8 mouse cellular contexts compared by ENCODE assay signal in the genomic region with DNA sequence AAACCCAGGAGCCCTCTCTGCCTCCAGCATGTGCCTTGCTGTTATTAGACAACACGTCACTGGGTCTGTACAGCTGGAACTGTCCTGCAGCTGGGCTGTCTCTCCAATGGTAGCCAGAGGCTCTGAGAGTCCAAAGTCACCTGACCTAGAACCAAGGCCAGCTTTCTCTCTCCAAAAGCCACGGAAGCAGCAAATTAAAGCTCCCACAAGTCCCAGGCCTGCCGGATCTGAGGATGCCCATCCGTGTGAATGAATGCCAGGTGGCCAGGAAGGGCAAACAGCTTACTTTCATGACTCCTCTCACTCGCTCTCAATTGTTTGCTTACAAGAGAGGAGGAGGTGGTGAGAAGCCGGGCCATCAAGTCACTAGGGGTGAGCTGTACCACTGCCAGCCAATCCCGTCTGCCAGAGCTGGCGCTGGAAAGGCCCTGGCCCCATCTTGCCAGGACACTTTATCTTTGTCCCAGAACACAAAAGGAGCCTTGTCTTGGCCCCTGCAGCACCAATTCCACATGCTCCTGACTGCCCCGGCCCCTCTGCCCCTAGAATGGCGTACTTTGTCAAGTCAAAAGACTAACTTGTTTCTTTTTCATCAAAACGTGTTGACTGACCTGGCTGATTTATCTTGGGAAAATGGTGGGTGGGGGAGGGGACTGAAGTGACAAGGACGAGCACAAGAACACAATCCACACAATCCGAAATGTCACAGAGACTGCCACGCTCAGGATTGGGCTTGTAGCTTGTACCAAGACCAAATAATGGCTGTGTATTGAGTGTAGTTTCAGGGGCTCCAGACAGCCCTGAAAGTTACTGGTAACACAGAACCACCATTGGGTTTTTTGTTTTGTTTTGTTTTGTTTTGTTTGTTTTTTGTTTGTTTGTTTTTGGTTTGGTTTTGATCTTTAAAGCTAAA. TPM values are rescaled to one million over a fixed set of nuclear protein-coding genes. Genes with fewer than 3 reads are reported as not detected.
DNase-seq lines count a peak whose midpoint lies in the region; ATAC-seq and TF ChIP-seq lines count a peak whose summit lies in the region.

No protein-coding gene starts in this region.

- H3K27ac ChIP-seq in intestine, embryonic 15.5 days = 0 out of 2 replicates have a peak overlapping the region, but pooled peaks have one; percentile 17
- H3K27ac ChIP-seq in olfactory bulb, adult 2 months (ENCODE audit: insufficient read depth, low read depth, low read length) = peak overlapping the region; percentile 45

- H3K4me3 ChIP-seq in intestine, embryonic 15.5 days (replicated peaks) = no peak overlapping the region
- no peak overlapping the region for H3K4me3 ChIP-seq in olfactory bulb, adult 2 months (ENCODE audit: insufficient read depth, low read depth, low read length)

- TF ChIP-seq POLR2A in olfactory bulb, adult 2 months (IDR thresholded peaks at IDR 0.05; ENCODE audit: insufficient read depth, low read depth, low read length) = no peak

- H3K9ac ChIP-seq in intestine, embryonic 15.5 days = no peak overlapping the region

- no peak for TF ChIP-seq CTCF in olfactory bulb, adult 2 months (IDR thresholded peaks at IDR 0.05; ENCODE audit: insufficient read depth, low read depth, low read length)

- WGBS in intestine, embryonic 15.5 days = 36% methylated on average over 14 of the region's 14 CpGs
- WGBS in olfactory bulb, adult 2 months = 62% methylated on average over 14 of the region's 14 CpGs

- H3K36me3 ChIP-seq in intestine, embryonic 15.5 days = no peaks in the 10 kb centered on the region

- ATAC-seq in intestine, embryonic 15.5 days = peak; percentile 82
- ATAC-seq in megakaryocyte progenitor cell, adult 5-6 weeks (replicated peaks; ENCODE audit: poor library complexity) = no peak

- H3K4me1 ChIP-seq in intestine, embryonic 15.5 days (replicated peaks) = peaks cover 6% of the 10 kb centered on the region; the same call in 1 of the 2 replicates
- H3K4me1 ChIP-seq in olfactory bulb, adult 2 months (ENCODE audit: control insufficient read depth, insufficient read depth, low read length) = peaks cover 9% of the 10 kb centered on the region

- peak; percentile 59 for DNase-seq in adrenal gland, adult 2 months
- DNase-seq in adrenal gland, adult 8-10 months = no peak
- DNase-seq in lung, postnatal 14 days = peak; percentile 27
- no peak for DNase-seq in lung, adult 18-20 months
- DNase-seq in gastrocnemius, postnatal 14 days = peak; percentile 28

- intact Hi-C loops in gastrocnemius, postnatal 14 days (cut with DNase I; ENCODE audit: low total_unique reads) = no loop called here

- no peaks in the 10 kb centered on the region for H3K27me3 ChIP-seq in intestine, embryonic 15.5 days (replicated peaks)

- no peaks in the 10 kb centered on the region for H3K9me3 ChIP-seq in intestine, embryonic 15.5 days

- H3K4me2 ChIP-seq in intestine, embryonic 15.5 days (replicated peaks) = no peak overlapping the region

RNA-seq across cellular contexts. Expression of gene F830045P16Rik, which starts 6.8 kb away (rescaled TPM):
- total RNA-seq in adrenal gland, adult 2 months (2021) = not detected
- polyA plus RNA-seq in adrenal gland, adult 2 months (2012; rRNA removed) = 0.04 TPM in 1 of 2 replicates, not detected in the other
- total RNA-seq in adrenal gland, adult 8-10 months (2022) = not detected
- not detected for total RNA-seq in gastrocnemius, postnatal 14 days (2021)
- not detected in 2 replicates for polyA plus RNA-seq in intestine, embryonic 15.5 days (2015; fragmentation: Nextera tagmentation; extraction: Ambion mirVana)
- not detected in 2 replicates for polyA plus RNA-seq in olfactory bulb, adult 2 months (2012; ENCODE audit: insufficient read depth, insufficient read length, low replicate concordance, missing spikeins)
- not detected in 2 replicates for total RNA-seq in megakaryocyte progenitor cell, adult 5-6 weeks (2015)
- not detected in 2 replicates for total RNA-seq in megakaryocyte progenitor cell, adult 5-6 weeks (2017)

Comparison
In these comparisons a context has a peak if more than half of its experiments do, and no peak if none do; other contexts are left out.
1. DNase-seq: peak in adrenal gland, adult 2 months (single experiment), lung, postnatal 14 days (single experiment) and gastrocnemius, postnatal 14 days (single experiment); none in adrenal gland, adult 8-10 months (single experiment) and lung, adult 18-20 months (0 of 2).